Mouse (Mus musculus) lung, postnatal 0 days (tissue): ENCODE measurements around the gene Fanca.
A peak's percentile ranks its signal among the peaks of the same experiment; 100 is the strongest.

Experiments used
- CTCF ChIP-seq: IDR thresholded peaks from 2 replicates; pipeline ENCODE4 v1.5.1; 2016; ENCODE audit warnings: antibody characterized with exemption, mild to moderate bottlenecking
- EP300 ChIP-seq: IDR thresholded peaks from 2 replicates; pipeline ENCODE4 v1.6.1; 2016; ENCODE audit warnings: antibody characterized with exemption, mild to moderate bottlenecking, control low read depth

DNA sequence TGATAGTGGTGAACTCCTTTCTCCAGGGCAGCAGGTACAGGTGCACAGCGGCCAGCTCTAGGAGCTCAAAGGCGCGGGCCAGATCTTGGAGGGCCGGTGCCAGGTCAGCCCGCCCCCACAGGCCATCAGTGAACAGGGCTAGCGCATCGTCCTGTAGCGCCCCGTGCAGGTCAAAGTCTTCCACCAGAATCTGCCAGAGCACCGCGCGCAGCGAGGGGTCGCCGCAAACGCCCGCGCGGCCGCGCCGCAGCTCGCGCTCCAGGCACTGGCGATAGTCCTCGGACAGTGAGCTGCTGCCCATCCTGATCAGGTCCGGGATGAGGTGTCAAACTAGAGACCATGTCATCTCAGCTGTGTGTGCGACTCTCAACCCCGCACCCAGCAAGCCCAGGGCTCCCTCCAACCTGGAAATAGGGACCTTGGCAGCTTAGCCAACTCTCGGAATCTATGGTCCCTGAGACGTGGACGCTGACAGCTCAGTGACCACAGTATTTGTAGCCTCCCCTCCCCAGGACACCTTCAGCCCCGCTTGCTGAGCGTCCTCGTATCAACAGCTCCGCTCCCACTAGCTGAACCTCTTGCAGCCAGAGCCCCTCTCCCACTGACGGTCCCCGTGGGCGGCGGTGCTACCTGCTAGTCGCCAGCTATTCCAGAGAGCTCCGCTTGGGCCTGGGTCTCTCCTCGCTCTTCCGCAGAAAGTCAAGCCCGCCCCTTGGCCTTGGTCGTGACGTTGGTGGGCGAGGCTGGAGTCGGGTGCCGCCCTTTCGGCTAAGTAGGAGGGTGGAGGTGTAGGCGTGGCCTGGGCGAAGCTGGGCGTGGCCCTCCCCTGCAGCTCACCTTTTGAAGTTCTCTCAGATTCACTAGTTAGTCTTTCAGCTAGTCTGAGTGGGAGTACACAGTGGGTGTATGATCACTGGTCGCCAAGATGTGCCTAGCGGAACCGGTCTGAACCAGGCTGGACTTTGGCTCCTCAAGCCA, 82.6 kb downstream of the Fanca start, which contains the start of gene Spata2l:
- TF ChIP-seq CTCF: peak; percentile 63
- TF ChIP-seq EP300: no peak
